Mouse (Mus musculus): ENCODE measurements around the gene Rpgrip1. TPM values are rescaled to one million over a fixed set of nuclear protein-coding genes. Genes with fewer than 3 reads are reported as not detected.
A peak's percentile ranks its signal among the peaks of the same experiment; 100 is the strongest.

The Rpgrip1 gene
- polyA plus RNA-seq, 1 experiment, result 4.4 TPM

DNA sequence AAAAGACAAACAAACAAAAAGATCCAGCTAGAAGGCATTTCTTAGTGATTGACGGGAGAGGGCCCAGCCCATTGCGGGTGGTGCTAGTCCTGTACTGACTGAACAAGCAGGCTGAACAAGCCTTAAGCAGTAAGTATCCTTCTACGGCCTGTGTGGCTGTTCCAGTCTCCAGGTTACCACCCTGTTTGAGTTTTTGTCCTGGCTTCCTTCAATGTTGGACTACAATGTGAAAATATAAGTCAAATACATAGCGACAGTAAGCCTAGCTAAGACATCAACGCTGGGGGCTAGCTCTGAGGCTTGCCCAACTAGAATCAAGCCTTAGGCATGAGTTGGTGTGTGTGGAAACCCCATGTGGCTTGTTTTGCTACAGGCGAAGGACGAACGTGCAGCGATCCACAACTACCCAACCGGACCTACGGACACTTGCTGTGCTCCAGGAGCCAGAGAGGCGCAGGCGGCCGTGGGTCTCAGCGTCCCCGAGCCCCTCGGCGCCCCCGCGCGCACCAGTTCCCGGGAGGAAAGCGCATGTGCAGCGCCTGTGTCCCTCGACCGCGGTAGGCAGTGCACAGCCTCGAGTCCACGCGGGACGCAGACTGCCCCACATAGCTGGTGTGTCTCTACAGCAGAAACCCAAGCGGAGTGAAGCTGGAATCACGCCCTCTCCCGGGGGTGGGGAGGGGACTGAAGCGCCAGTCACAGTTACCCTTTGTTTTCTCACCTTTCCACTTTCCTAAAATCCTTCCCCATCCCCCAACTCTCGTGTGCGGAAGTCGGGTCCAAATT is 8.5 kb downstream of the Rpgrip1 start:
- no peak for DNase-seq (ENCODE audit: low read depth)

DNA sequence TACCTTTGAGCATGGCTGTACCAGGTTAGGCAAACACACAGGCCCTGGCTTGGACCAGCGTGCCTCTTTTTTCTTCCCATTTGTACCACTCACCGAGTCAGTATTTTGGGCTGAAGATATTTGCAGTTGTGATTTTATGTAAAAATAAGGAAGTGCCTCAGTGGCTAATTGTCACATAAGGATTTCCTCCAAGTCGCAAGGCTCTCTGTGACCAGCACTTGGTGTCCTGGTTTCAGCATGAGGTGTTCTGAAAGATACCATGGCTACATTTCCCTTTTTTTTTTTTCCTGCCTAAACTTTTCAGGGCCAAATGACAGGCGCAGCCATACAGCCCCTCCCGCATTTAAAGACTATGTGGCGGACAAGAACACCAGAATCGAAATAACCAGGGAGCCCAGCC is 9.7 kb downstream of the Rpgrip1 start:
- DNase-seq (ENCODE audit: low read depth), result no peak

DNA sequence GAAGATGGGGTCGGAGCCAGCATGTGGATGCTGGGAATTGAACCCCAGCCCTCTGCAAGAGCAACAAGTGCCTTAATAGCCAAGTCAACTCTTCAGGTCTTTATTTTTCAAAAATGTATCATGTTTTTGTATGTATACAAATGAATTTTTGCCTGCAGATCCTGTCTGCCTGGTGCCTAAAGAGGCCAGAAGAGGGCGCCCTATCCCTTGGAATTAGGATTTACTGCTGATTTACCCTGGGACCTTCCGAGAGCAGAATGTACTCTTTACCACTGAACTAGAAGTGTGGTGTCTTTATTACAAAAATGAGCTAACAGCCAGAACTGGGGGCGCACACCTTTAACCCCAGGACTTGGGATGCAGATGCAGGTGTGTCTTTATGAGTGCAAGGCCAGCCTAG is 13.4 kb downstream of the Rpgrip1 start:
- no peak for DNase-seq (ENCODE audit: low read depth)

DNA sequence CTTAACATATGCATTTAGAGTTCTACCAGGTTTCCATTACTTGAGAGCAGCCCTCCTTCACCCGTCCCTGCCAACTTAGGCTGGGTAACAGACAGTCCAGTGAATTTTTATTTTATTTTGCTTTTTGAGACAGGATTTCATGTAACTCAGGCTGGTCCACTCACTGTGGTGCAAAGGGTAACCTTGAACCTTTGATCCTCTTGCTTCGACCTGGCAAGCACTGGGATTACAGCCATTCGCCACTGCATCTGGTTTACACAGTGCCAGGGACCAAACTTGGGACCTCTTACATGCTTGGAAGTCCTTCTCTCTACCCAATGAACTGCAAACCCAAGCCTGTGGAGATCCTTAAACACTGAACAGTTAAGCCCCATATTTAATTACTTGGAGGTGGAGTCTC is 14.1 kb downstream of the Rpgrip1 start:
- no peak for DNase-seq (ENCODE audit: low read depth)

DNA sequence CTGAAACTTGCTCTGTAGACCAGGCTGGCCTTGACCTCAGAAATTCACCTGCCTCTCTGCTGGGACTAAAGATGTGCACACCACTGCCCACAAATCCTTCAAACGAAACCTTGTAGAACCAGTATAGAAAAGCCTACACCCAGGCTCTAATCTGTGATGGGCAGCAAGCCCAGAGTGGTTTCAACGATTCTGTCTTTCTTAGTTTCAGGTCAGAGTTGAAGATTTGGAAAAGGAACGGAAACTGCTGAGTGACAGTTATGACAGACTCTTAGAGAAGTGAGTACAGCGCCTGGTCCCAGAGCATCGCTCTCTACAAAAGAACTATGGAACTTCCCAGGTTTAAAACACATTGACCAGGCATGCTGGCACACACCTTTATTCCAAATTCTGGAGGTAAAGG is 23.1 kb downstream of the Rpgrip1 start:
- peak; percentile 62 for DNase-seq (ENCODE audit: low read depth)

DNA sequence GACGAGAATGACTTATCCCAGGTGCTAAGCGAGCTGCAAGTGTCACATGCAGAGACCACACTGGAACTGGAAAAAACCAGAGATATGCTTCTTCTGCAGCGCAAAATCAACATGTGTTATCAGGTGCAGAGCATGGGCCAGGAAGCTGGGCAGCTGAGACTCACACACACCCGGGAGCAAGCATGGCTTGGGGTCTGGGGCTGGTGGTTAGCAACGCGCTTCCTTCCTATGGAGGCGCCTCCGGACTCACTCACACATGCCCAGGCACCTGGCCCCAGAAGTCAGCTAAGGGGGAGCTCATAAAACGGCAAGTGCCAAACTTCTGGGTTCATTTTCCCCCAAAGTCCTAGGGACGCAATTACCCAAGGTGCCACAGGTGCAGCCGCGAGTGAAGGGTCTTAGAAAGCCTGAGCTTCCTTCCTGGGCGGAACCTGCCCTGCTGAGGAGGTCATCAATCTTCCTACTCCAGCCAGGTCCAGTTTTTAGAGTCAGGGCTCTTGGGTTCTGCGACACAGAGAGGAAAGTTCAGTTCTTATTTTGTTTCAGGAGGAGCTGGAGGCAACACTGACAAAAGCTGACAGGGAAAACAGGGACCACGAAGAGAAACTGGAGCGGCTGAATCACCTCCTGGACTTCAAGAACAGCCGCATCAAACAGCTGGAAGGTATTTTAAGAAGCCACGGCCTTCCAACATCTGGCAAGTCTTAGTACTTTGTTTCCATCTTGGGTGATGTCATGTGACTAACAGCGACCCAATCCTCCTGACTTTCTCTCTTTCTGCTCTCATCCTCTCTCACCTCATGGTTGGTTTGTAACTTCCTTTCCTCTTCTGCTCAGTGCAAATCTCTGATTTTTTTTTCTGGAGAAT is 30.3 kb downstream of the Rpgrip1 start:
- DNase-seq (ENCODE audit: low read depth), result no peak

DNA sequence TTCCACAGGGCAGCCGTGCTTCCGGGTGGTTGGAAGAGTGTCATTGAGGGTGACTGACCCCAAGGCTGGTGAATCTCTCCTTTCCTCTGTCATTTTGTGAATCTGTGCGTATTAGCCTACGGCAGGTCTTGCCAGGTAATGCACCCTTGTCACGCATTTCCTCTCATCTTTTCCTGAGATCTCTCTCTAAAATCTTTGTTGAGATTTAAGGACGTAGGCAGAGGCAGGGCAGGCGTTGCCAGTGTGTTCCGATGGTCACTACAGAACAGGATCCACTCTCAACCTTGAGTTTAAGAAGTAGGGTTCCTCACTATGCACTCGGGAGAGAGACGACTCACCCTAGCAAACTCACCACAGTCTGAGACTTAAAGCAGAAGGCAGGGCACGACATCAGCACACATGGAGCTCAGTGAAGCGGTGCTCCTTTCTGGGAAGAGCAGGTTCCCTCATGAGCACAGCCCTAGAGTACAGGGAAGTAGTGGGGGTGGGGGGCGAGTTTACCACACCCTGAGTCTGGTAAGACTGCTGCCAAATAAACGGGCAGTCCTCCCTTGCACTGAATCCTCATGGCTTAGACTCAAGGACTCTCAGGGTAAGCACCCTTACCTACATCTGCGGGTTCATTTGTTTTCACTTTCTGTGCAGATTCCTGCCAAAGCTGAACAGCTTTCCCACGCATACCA is 31.1 kb downstream of the Rpgrip1 start:
- no peak for DNase-seq (ENCODE audit: low read depth)

DNA sequence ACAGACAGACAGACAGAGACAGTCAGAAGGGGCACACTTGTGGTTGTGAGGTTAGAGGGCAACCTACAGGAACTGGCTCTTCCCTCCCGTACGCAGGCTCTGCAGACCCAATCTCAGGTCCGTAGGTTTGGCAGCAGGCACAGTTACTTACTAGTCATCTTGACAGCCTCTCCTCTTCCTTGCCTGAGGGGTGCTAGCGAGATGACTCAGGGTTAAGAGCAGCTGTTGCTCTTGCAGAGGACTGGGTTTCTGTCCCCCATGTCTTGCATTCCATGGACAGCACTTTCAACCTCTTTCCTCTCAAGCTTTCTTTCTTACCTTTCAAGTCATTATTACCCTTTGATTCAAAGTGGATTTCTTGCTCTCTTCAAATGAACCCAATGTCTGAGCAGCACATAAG is 33.7 kb downstream of the Rpgrip1 start:
- no peak for DNase-seq (ENCODE audit: low read depth)

DNA sequence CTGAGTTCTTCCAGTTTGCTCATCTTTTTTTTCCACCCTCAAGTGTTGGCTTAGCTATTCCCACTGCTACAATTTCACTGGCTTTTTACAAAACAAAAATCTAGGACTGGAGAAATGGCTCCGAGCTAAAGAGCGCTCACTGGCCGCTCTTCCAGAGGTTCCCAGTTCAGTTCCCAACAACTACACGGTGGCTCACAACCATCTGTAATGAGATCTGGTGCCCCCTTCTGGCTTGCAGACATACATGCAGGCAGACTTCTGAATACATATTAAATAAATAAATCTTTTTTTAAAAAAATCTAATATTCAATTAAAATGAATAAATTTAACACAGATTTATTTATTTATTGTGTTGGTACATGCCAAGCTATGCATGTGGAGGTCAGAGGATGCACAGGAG is 36.0 kb downstream of the Rpgrip1 start:
- DNase-seq (ENCODE audit: low read depth), result no peak

DNA sequence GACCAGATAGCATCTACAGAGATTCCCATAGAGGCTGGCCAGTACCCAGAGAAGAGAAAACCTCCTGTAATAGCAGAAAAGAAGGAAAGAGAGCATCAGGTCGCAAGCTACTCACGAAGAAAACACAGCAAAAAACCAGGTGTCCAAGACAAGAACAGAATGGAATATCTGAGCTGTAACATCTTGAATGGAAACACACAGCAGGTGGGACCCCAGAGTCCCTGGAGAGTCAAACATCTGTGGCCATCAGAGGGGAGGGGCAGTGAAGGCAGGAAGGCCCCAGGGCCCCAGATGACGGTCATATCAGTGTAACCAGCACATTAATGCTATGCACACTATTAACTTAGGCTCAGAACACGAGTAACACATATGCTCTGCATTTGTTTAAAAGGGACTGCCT is 39.4 kb downstream of the Rpgrip1 start:
- DNase-seq (ENCODE audit: low read depth), result no peak

DNA sequence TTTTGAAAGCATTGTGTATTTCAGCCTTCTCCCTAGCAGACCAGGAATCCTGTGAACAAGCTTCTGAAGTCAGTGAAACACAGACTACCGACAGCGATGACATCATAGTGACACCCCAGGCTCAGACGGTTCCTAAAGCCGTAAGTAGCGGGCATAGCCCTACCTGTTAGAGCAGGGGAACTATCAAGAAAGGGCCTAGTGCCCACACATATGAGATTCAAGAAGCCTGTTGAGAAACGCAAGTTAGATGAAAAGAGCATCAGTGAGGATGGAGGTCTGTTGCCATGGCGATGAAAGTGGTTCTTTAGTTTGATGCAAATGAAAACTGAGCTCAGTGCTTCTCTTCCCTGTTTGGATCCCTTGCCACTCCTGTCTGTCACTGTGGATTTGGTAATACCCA is 41.7 kb downstream of the Rpgrip1 start:
- no peak for DNase-seq (ENCODE audit: low read depth)

DNA sequence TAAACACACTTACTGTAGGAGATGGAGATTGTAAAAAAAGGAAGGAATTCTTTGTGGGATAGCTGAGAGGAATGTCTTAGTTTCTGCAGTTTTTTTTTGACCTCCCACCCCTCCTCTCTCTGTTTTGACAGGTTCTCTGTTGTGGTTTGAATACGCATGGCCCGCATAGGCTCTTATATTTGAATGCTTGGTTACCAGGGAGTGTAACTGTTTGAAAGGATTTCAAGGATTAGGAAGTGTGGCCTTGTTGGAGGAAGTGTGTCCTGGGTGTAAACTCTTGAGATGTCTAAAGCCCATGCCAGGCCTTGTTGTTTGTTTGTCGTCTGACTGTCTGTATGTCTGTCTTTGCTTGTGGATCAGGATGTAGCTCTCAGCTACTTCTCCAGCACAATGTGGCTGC is 42.1 kb downstream of the Rpgrip1 start:
- DNase-seq (ENCODE audit: low read depth), result no peak

DNA sequence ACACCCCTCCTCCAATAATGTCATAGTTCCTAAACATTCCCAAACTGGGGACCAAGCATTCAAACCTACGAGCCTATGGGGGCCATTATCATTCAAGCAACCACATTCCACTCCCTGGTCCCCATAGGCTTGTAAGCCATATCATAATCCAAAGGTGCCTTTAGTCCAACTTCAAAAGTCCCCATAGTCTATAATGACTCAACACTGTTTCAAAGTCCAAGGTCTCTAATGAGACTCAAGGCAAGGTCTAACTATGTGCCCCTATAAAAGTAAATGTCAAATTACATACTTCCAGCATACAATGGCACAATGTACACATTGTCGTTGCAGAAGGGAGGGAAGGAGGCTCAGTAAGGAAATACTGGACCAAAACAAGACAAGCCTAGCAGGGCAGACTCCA is 44.5 kb downstream of the Rpgrip1 start:
- no peak for DNase-seq (ENCODE audit: low read depth)

DNA sequence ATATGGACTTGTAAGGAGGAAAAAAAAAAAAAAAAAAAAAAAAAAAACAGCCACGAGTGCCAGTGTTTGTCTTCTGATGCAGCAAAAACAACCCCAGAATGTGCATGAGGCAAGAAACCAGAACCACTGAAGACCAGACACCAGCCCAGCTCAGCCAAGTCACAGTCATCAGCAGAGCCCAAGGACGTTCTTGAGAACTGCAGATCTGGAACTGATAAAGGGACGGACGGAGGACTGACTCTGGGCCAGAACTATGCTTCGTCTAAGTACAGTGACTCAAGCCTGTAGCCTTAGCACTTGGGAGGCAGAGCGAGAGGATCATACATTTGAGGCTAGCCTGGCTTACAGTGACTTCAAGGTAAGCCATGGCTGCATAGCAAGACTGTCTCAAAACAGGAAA is 50.4 kb downstream of the Rpgrip1 start:
- DNase-seq (ENCODE audit: low read depth), result no peak

DNA sequence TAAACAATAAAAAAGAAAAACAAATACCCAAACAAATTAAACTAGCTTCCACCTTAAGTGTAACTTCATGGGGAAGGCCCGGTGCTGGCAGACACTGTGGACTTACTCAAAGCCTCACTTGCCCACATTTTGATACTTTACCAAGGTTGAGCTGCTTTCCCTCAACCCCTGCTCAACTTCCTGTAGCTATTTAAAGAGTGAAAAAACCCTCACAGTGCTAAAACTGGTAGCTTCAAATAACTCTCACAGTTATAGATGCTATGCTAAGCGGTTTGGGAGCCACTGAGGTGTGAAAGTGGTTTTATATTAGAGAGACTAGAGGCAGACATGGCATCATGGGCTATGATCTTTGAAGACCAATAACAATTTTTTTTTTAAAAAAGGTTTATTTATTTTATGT is 56.1 kb downstream of the Rpgrip1 start:
- no peak for DNase-seq (ENCODE audit: low read depth)

DNA sequence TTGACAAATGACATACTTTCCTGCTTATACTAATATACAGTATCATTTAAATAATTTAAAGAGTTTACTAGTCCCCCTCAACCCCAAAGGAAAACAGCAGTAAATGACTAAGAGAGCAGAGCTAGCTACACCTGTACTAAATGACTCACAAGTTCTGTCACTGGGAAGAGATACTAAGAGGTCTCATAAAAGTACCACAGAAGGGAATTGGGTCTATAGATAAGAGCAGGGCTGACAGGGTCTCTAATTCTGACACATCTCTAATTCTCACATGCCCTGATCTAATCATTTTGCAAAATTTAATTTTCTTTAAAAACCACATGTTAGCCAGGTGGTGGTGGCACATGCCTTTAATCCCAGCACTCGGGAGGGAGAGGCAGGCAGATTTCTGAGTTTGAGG is 78.3 kb downstream of the Rpgrip1 start:
- no peak for DNase-seq (ENCODE audit: low read depth)

DNA sequence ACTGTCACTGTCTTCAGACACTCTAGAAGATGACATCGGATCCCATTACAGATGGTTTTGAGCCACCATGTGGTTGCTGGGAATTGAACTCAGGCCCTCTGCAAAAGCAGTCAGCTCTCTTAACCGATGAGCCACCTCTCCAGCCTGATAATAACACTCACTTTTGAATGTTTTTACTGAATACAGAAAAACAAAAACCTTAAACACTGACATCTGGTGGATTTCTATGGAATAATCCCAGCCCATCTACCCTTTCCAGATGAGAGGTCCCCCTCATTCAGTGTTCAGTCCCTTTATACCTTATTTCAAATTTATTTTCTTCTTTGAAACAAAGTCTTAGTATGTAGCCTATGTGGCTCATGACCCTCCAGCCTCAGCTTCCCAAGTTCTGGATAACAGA is 79.0 kb downstream of the Rpgrip1 start:
- no peak for DNase-seq (ENCODE audit: low read depth)

DNA sequence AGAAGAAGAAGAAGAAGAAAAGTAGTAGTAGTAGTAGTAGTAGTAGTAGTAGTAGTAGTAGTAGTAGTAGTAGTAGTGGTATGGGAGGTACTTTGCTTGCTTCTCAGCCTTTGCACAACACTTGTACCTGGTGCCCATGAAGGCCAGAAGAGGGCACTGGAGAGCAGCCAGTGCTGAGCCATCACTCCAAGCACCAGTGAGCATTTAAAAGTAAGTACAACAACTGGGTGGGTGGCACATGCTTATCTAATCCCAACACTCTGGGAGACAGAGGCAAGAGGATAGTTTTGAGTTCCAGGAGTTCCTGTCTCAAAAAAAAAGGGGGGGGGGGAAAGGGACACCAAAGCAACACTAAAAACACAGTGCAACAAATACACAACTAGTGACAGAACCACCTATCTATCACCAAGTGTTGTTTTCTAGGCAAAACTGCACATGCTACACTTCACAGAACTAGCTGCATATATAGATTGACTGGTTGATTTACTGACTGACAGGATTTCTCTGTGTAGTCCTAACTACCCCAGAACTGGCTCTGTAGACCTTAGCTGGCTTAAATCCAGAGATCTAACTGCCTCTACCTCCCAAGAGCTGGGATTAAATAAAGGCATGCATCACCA is 80.3 kb downstream of the Rpgrip1 start:
- DNase-seq (ENCODE audit: low read depth), result no peak

DNA sequence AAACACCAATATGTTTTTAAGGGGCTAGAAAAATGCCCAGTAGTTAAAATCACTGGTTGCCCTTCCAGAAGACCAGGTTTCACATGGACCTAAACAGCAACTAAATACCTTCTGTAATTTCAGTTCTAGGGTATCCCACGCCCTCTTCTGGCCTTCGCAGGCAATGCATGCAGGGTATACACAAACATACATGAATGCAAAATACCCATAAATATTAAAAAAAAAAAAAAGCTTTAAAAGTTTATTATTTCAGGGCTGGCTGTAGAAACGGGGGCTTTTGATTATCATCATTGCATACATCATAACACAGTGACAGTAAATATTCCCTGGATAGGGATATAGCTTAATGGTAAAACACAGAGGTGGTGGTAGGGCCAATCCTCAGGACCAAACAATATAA is 85.2 kb downstream of the Rpgrip1 start:
- DNase-seq (ENCODE audit: low read depth), result no peak

DNA sequence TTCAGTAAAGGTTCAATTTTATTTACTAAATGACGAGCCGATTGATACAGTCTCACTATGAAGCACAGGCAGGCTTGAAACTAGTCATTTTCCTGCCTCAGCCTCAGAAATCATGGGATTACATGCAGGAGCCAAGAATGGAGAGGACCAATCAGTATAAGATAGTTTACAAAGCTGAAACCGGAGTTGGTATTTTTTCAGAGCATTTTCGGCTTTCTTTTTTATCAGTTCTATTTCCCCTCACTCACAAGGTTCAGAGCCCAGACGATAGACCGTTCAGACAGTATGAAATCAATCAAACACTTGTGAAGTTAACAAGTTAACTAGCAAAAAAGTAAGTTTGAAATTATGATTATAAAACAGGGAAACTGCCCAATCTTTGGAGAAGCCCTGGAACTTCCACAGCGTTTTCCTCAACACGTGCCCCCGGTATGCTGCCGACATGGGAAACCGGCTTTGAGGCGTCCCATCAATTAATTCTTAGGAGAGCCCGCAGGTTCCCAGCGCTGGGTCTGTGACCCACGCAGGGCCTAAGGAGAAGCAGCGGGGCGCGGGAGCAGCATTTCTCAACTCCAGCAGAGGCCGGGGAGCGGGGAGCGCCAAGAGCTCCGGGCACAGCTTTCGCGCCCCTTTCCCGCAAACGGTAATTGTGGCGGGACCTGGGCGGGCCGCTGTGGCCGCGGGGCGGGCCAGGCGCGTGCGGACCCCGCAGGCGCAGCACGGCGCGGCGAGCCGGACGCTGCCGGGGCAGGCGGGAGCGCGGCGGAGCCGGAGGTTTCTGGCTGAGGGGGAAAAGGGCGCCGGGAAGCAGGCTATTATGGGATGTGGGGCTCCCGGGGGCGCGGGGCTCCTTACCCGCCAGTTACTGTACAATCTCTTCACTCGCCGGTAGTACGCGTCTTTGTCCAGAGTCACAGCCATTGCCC is 86.0 kb downstream of the Rpgrip1 start:
- DNase-seq (ENCODE audit: low read depth), result no peak

Data from gonadal fat pad, adult 2 months (tissue).